Mouse (Mus musculus): ENCODE measurements around the gene Maml2.

DNA sequence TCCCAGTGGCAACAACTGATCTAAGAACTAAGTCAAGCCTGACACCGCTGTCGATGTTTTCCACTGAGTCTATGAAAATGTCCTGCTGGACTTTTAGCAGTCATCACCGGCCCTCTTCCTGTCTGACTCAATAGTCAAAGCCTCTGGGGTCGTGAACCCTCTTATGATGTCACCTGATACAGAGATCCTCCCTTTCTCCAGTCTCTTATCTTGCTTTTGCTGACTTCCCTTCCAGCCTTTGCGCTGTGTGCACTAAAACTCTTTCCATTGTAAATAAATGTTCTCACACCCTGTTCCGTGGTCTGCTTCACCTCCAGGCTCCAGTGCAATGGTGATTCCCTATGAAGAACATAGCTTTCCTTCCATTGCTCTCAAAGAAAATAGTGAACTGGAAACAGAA, 132.5 kb downstream of the Maml2 start:
- TF ChIP-seq CTCF (IDR thresholded peaks at IDR 0.05; ENCODE audit: extremely low read depth, insufficient read depth, low read length) (no peak), POLR2A (IDR thresholded peaks at IDR 0.05; ENCODE audit: extremely low read depth, insufficient read depth, low read length) (no peak)

Data from cortical plate, adult 2 months (tissue).